Mouse (Mus musculus): ENCODE measurements at regions not wholly inside any gene's neighbourhood (a gene's known extent, or its start where the extent isn't known, plus 50 kb on each side); places are given as distances from the start of the nearest gene placed in this dataset.

DNA sequence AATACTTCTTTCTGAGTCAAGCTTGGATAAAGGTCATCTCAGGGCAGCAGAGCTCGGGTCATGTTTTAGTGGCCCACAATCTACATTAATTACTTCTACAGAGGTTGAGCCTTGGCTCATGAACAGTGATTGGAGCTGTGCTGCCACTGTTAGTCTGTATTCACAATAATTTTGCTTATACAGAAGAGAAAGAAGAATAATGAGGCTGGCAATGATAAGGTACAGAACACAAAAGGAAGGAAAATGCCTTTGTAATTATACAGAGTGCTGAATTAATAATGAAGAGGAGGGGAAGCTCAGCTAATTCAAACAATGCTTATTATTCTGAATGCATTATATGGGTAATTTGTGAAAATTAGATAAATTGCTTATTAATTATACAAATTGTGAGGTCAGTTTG, 573.9 kb upstream of the Cblb start:
- WGBS (ENCODE audit: missing documents) = 73% methylated on average over 1 of the region's 1 CpGs
- H3K4me3 ChIP-seq (ENCODE audit: inconsistent target) = no peak overlapping the region
- H3K79me2 ChIP-seq (ENCODE audit: inconsistent target) = no peaks in the 10 kb centered on the region
- no peak overlapping the region for H3K27ac ChIP-seq
- no peaks in the 10 kb centered on the region for H3K36me3 ChIP-seq (ENCODE audit: inconsistent target)

DNA sequence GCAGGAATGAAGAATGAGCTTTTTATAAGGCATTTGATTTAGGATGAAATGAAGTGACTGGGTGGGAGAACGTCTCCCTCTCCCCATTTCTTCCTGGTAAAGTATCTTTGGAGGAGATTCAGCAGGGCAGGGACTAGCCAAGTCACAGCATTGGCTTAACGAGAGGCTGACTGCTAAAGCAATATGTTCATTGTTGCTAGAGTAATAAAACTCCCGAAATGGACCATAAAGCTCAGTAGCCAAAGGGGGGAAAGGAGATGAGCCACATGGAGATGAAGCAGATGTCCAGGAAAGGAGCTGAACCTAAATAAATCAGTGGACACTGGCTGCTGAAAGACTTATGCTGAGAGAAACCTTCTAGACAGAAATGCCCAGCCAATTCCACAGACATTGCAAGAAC, 555.3 kb upstream of the Cblb start:
- Histone ChIP-seq H3K4me3 (ENCODE audit: inconsistent target) (no peak overlapping the region), H3K79me2 (ENCODE audit: inconsistent target) (no peaks in the 10 kb centered on the region), H3K36me3 (ENCODE audit: inconsistent target) (no peaks in the 10 kb centered on the region), H3K27ac (no peak overlapping the region)
- WGBS (ENCODE audit: missing documents) = 75% methylated on average over 3 of the region's 3 CpGs

DNA sequence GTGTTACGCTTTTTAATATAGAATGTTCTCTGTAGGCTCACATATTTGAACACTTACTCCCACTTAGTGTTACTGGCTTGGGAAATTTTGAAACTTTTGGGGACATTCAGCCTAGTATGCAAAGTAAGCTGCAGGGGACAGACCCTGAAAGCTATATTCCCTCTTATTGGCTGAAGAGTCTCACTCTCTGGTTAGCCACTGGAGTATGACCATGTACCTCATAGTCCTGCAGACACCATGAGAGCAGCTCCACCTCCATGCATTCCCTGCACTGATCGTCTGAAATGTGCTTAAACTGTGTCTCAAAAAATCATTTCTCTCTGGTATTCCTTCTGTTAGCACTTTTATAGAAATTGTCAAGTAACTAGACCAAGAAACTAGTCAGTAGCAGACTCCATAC, 534.9 kb upstream of the Cblb start:
- 92% methylated on average over 2 of the region's 2 CpGs for WGBS (ENCODE audit: missing documents)
- Histone ChIP-seq H3K4me3 (ENCODE audit: inconsistent target) (no peak overlapping the region), H3K27ac (no peak overlapping the region), H3K79me2 (ENCODE audit: inconsistent target) (no peaks in the 10 kb centered on the region), H3K36me3 (ENCODE audit: inconsistent target) (no peaks in the 10 kb centered on the region)

DNA sequence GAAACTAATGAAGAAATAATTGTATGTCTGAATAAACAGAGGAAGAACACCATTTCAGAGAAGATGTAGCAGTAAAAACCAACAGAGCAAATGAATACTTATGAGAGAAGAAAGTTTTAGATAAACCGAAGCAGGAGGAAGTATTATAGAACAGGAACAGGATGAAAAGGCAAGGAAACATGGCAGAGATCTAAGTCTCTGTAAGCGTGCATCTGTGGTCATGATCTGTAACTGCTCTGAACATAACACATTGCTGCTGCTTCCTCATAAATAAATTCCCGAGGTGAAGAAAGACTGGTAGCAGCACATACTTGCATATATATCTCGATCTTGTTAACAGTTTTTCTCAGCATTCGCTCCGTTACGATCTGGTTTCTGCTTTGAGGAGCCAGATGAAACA, 533.2 kb upstream of the Cblb start:
- no peaks in the 10 kb centered on the region for H3K36me3 ChIP-seq (ENCODE audit: inconsistent target)
- 27% methylated on average over 7 of the region's 7 CpGs for WGBS (ENCODE audit: missing documents)
- H3K4me3 ChIP-seq (ENCODE audit: inconsistent target) = no peak overlapping the region
- no peak overlapping the region for H3K27ac ChIP-seq
- no peaks in the 10 kb centered on the region for H3K79me2 ChIP-seq (ENCODE audit: inconsistent target)

DNA sequence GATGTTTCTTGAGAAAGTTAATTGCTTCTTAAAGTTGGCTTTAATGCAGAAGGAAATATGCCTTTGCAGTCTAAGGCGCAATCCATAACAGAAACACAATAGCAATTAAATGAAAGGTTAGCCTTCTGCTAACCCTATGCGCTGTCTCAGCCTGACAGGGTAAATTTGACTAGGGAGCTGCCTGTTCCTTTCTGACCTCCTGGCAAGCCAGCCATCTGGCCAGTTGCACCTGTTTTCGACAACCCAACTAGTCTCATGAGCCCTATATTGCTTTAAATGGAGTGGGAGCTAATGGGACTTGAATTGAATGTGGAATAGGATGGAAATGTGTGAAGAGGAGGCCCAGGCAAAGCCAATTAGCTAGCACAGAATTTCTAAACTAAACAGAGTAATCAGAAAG, 513.9 kb upstream of the Cblb start:
- Histone ChIP-seq H3K27ac (no peak overlapping the region), H3K79me2 (ENCODE audit: inconsistent target) (no peaks in the 10 kb centered on the region), H3K4me3 (ENCODE audit: inconsistent target) (no peak overlapping the region), H3K36me3 (ENCODE audit: inconsistent target) (no peaks in the 10 kb centered on the region)
- 79% methylated on average over 3 of the region's 3 CpGs for WGBS (ENCODE audit: missing documents)

DNA sequence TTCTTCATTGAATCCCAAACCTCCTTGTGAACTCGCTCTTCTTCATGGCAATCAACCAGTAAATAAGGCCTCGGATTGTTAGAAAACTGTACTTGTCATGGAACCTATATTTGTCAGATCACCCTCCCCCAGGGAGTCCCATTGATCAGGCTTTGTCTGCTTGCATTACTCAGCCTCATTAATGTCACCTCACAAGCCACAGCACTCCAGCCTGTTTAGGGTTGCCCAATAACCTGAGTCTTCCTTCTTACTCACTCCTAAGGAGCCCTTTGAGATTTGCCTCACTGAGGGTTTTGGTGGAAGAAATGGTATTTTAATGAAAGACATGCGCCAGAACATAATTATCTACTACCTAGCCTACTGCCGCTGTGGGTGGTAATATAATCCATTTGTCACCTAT, 510.3 kb upstream of the Cblb start:
- H3K36me3 ChIP-seq (ENCODE audit: inconsistent target) = no peaks in the 10 kb centered on the region
- no peak overlapping the region for H3K27ac ChIP-seq
- H3K4me3 ChIP-seq (ENCODE audit: inconsistent target) = no peak overlapping the region
- no peaks in the 10 kb centered on the region for H3K79me2 ChIP-seq (ENCODE audit: inconsistent target)
- 94% methylated on average over 4 of the region's 4 CpGs for WGBS (ENCODE audit: missing documents)

DNA sequence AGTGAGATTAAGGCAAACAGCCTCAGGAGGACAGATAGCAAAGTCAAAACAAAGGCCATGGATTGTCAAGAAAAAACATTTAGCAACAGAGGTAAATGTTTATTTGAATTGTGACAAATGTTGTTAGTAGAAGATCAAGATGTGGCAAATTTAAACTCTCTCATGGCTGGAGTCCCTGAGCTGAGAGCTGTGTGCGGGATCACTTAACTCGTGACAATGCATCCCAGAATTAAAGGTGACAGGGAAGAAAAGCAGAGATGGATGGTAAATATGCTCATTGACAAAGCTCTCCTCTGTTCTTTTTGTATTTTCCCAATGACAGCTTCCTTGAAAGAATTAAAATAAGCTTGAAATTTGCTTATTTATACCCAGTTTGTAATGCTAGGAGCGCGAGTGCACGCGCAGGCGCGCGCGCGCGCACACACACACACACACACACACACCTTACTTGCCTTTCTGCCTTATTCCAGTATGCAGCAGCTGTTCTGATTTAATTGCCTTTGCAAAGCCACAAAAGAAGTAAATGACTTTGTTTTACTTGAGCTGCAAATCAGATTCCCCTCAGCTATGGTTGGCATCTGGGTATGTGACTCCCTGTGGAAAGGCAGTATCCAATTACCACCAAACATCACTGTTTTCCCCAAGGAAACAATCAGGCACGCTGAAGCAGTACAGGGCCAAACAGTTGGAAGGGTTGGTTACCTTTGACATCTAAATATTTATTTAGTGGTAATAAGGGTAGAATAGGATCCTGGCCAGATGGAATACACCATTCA, 509.5 kb upstream of the Cblb start:
- Histone ChIP-seq H3K27ac (no peak overlapping the region), H3K4me3 (ENCODE audit: inconsistent target) (no peak overlapping the region), H3K36me3 (ENCODE audit: inconsistent target) (no peaks in the 10 kb centered on the region), H3K79me2 (ENCODE audit: inconsistent target) (no peaks in the 10 kb centered on the region)
- WGBS (ENCODE audit: missing documents) = 97% methylated on average over 13 of the region's 13 CpGs

DNA sequence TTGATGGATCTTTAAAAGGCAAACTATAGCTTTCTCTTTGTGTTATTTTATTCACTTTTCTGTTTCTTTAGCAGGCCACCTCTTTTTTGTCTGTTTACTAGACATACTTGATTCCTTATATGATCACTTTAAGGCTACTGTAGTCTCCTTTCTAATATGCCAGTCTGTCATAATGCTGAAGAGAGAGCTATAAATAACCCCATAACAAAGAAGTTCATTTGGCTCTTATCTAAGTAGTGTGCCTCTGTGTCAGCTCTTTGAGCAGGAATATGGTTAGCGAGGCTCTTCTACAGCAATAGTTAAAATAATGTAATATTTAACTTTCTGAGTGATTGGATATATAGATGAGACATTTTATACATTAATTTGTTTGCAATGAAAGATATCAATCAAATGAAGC, 507.0 kb upstream of the Cblb start:
- Histone ChIP-seq H3K36me3 (ENCODE audit: inconsistent target) (no peaks in the 10 kb centered on the region), H3K27ac (no peak overlapping the region), H3K79me2 (ENCODE audit: inconsistent target) (no peaks in the 10 kb centered on the region), H3K4me3 (ENCODE audit: inconsistent target) (no peak overlapping the region)
- 77% methylated on average over 1 of the region's 1 CpGs for WGBS (ENCODE audit: missing documents)

DNA sequence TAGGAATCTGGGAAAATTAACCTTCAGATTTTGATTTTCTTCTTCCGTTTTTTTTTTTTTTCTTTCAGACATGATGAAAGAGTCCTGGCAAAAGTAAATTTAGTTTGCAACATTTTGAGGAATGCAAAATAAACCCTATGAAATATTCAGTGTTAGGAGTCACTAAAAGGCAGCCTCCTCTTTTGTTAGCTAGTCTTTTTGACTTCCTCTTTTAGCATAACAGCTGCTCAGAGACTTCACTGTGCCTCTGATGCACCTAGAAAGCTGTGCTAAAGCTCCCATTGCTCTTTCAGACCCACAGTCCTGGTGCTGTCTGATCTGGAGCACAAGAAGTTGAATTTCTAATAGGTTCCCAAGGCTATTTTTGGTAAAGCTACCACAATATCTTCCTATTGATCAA, 498.5 kb upstream of the Cblb start:
- no peaks in the 10 kb centered on the region for H3K36me3 ChIP-seq (ENCODE audit: inconsistent target)
- H3K4me3 ChIP-seq (ENCODE audit: inconsistent target) = no peak overlapping the region
- H3K79me2 ChIP-seq (ENCODE audit: inconsistent target) = no peaks in the 10 kb centered on the region
- 57% methylated on average over 1 of the region's 1 CpGs for WGBS (ENCODE audit: missing documents)
- H3K27ac ChIP-seq = no peak overlapping the region

DNA sequence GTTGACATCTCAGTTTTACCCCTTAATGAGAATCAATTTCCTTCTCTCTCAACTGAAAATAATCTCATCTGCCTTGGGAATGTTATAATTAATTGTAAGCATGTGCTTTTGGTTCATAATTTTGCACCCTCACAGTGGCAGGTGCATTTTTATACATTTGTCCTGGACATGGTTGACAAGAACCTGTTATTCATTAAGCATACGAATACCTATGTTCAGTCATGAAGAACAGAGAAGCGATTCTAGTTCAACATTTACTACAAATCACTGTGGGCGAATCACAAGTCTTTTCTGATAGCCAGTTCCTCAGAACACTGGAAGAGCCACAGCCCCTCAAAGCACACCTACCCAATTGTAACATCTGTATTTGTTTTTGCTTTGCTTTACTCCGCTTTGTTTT, 487.3 kb upstream of the Cblb start:
- Histone ChIP-seq H3K36me3 (ENCODE audit: inconsistent target) (no peaks in the 10 kb centered on the region), H3K79me2 (ENCODE audit: inconsistent target) (no peaks in the 10 kb centered on the region), H3K27ac (no peak overlapping the region), H3K4me3 (ENCODE audit: inconsistent target) (no peak overlapping the region)
- WGBS (ENCODE audit: missing documents) = 96% methylated on average over 4 of the region's 4 CpGs

DNA sequence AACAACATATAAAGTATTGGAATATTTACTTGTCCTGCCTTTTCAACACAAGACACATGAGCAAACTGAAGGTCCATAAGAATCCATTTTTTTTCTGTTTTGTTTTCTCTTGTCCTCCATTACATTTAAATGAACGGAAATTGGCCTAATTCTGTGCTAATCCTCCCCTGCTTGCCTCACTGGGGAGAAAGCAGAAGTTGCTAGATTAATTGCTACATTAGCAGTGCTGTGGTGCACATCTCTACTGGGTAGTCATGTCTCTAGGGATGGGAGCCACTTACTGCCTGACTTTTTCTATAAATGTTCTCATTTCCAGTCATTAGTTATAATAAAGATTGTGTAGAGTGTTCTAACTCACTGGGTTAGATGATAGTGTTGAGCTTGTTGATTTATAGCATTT, 484.0 kb upstream of the Cblb start:
- Histone ChIP-seq H3K79me2 (ENCODE audit: inconsistent target) (no peaks in the 10 kb centered on the region), H3K36me3 (ENCODE audit: inconsistent target) (no peaks in the 10 kb centered on the region), H3K27ac (no peak overlapping the region), H3K4me3 (ENCODE audit: inconsistent target) (no peak overlapping the region)
- 89% methylated on average over 1 of the region's 1 CpGs for WGBS (ENCODE audit: missing documents)

DNA sequence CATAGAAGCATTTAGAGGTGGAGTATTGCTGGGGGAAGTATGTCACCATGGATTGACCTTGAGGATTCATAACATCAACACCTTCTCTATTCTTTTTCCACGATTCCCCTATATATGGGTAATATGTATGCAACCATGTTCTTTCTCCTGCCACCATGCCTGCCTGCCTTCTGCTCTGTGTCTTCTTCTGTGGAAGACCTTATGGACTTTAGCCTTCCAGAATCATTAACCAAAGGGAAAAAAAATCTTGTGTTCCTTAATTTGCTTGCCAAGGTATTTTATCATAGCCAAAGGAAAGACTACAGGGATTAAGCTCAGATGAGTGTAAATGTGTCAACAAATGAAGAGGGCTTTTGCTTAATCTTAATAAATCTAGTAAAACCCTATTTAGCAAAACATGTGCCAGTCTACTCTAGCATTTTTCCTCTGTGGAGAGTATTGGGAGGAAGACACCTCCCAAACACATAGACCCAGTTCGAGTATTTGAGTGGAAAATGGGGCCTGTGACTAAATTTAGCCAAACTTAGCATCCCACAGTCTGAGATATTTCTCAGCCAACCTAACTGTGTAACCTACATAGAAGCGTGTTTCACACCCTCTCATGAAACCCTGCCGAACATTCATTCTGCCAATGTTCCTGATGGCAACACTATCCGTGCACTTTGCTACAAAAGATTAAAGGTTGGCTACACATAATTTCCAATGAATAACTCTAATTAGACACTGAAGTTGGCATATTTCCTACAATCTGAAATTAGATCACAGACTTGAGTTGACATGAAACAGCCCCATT, 468.0 kb upstream of the Cblb start:
- WGBS (ENCODE audit: missing documents) = 83% methylated on average over 5 of the region's 5 CpGs
- Histone ChIP-seq H3K27ac (no peak overlapping the region), H3K36me3 (ENCODE audit: inconsistent target) (no peaks in the 10 kb centered on the region), H3K79me2 (ENCODE audit: inconsistent target) (no peaks in the 10 kb centered on the region), H3K4me3 (ENCODE audit: inconsistent target) (no peak overlapping the region)

DNA sequence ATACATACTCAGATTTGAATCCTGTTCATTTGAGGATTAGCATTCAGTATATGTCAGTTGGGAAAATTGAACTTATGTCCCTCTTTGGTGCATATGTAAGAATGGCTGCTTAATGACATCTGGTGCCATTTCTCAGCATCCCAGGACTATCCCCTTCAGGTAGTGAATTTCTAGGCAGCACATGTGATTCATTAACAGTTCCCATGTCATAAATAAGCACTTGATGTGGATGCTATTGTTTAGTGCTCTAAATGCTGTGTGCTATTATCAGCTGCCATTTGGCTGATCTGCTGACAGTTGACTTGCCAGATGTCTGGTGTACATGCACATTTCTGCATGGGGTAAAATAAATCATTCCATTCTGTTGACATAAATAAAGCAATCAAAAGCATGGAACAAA, 467.0 kb upstream of the Cblb start:
- H3K4me3 ChIP-seq (ENCODE audit: inconsistent target) = no peak overlapping the region
- H3K27ac ChIP-seq = no peak overlapping the region
- no peaks in the 10 kb centered on the region for H3K36me3 ChIP-seq (ENCODE audit: inconsistent target)
- H3K79me2 ChIP-seq (ENCODE audit: inconsistent target) = no peaks in the 10 kb centered on the region

DNA sequence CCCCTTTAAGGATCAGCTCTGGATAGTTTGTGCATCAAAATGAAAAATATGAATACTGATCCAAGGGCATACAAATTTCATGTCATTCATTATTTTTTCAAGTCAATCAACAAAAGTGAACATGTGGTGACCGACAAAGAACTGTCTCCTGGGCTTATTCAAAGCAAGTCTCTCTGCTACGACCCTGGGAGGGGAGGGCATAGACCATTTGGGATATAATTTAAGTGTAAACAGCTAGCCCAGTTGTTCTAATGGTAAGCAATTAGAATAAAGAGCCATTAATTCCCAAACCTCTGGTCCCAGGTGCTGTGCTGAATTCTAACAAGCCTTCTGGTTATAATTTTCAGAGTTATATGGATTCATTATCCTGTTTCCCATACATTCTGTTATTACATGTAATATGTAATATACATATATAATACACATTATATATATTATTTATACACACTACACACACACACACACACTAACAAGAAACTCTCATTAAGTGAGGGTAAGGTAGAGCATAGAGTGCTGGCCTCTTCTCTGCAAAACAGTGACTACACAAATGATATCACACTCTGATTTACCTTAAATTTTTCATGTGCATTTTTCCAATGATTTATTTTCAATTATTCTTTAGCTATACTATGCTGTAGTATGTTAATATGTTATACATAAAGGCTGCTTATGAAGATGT, 453.0 kb upstream of the Cblb start:
- Histone ChIP-seq H3K27ac (no peak overlapping the region), H3K4me3 (ENCODE audit: inconsistent target) (no peak overlapping the region), H3K79me2 (ENCODE audit: inconsistent target) (no peaks in the 10 kb centered on the region), H3K36me3 (ENCODE audit: inconsistent target) (no peaks in the 10 kb centered on the region)
- WGBS (ENCODE audit: missing documents) = 86% methylated on average over 2 of the region's 2 CpGs

DNA sequence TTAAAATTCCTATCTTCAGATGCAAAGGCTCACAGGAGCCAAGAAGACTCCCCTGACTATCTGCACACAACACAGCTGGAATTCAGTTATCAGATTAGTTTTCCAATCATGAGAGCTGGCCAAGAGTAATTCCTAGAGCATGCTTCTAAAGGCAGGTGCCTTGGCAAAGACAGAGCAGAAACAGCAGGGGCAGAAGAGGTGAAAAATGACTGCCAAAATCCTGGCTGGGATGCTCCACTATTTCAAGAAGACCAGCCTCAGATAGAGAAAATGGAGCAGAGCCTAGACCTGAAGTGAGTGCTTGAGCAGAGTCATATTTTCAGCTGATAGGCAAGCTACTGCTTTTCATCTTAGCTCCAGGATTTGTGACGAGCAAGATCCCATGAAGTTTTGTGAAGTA, 450.5 kb upstream of the Cblb start:
- Histone ChIP-seq H3K36me3 (ENCODE audit: inconsistent target) (no peaks in the 10 kb centered on the region), H3K27ac (no peak overlapping the region), H3K4me3 (ENCODE audit: inconsistent target) (no peak overlapping the region), H3K79me2 (ENCODE audit: inconsistent target) (no peaks in the 10 kb centered on the region)
- 88% methylated on average over 1 of the region's 1 CpGs for WGBS (ENCODE audit: missing documents)
